Mouse (Mus musculus) stomach, embryonic 14.5 days (tissue): ENCODE results near the gene Tm9sf1. TPM values are rescaled to one million over a fixed set of nuclear protein-coding genes. Genes with fewer than 3 reads are reported as not detected.

ENCODE experiments used
- ATAC-seq: fragments of 200-750 bp; cut with Nextera tagmentation; 2 replicates; pipeline ENCODE4 v1.8.0; 2017; ENCODE audit warnings: low read depth, moderate TSS enrichment; ENCODE audit not compliant: insufficient number of reproducible peaks, insufficient read depth, low FRiP score
- H3K27ac ChIP-seq: fragments of 300-500 bp; sonication (generic); 2 replicates; pipeline ENCODE4 v1.5.1; 2014; ENCODE audit warnings: mild to moderate bottlenecking, low read length, moderate library complexity, mixed read lengths
- H3K27me3 ChIP-seq: fragments of 300-500 bp; sonication (generic); 2 replicates; pipeline ENCODE4 v1.6.1; 2014; ENCODE audit warnings: low read length, control low read depth, mixed read lengths; ENCODE audit not compliant: control insufficient read depth, insufficient read depth
- H3K36me3 ChIP-seq: fragments of 300-500 bp; sonication (generic); 2 replicates; pipeline ENCODE4 v1.6.1; 2014; ENCODE audit warnings: mild to moderate bottlenecking, control low read depth, low read length, moderate library complexity, mixed read lengths; ENCODE audit not compliant: control insufficient read depth, insufficient read depth
- H3K4me1 ChIP-seq: fragments of 300-500 bp; sonication (generic); 2 replicates; pipeline ENCODE4 v1.6.1; 2014; ENCODE audit warnings: low read length, control low read depth, mixed read lengths; ENCODE audit not compliant: control insufficient read depth, insufficient read depth
- H3K4me2 ChIP-seq: fragments of 300-500 bp; sonication (generic); replicated peaks from 2 replicates; pipeline ENCODE4 v1.6.1; 2014; ENCODE audit warnings: low read depth, low read length, control low read depth
- H3K4me3 ChIP-seq: fragments of 300-500 bp; sonication (generic); 2 replicates; pipeline ENCODE4 v1.5.1; 2014; ENCODE audit warnings: low read depth, low read length, control low read depth
- H3K9ac ChIP-seq: fragments of 300-500 bp; sonication (generic); replicated peaks from 2 replicates; pipeline ENCODE4 v1.6.1; 2014; ENCODE audit warnings: low read depth, mild to moderate bottlenecking, control low read depth, low read length, moderate library complexity, mixed read lengths
- H3K9me3 ChIP-seq: fragments of 300-500 bp; sonication (generic); 2 replicates; pipeline ENCODE4 v1.6.1; 2016; ENCODE audit warnings: low read depth, low read length, control low read depth; ENCODE audit not compliant: control insufficient read depth
- WGBS: fragments of 180-500 bp; shearing (Covaris S2); extraction: QIAGEN DNeasy Blood & Tissue Kit; methylation state at CpG from one replicate; pipeline ENCODE4 v1.1.7; 2014; 5-methylcytosine and 5-hydroxymethylcytosine counted together
- polyA plus RNA-seq: library from polyadenylated mRNA; unstranded; fragments of >200 nt; fragmentation: Nextera tagmentation; extraction: Ambion mirVana; gene quantifications from 2 replicates; pipeline ENCODE4 v1.2.1, GENCODE M21; 2014

Gene Tm9sf1
- polyA plus RNA-seq, 1 experiment from 2014 or later: 109 TPM

DNA sequence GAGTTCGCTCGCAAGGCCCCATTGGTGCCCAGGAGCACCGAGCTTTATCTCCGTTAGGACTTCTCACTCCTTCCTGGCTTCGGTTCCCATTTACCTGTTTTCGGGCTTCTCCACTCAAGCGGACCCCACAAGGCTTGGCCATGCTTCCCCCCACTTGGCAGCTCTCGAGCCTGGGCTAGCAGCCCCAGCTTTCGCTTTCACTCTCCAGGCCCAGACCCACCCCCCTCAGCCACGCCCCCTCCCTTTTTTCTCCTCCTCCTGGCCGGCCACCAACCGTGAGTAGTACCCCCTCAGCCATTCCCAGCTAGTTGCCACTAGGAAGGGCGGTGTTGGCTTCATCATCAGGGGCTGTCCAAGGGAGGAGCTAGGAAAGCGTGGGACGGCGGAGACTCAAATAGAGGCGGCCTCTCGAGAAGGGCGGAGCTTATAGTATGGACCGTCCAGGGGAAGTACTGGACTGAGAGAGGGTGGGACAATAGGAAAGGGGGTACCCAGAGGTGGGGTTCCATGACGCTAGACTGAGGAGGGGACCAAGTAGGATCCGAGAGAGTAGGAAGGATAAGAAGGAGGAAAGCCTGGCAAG, 52.8 kb downstream of the Tm9sf1 start, which contains the start of gene Psme2:
Gene Psme2 (minus strand): TSS at position 366 of the 583 bp plus-strand sequence.
- peak; percentile 96 for ATAC-seq
- Histone ChIP-seq H3K9me3 (no peaks in the 10 kb centered on the region), H3K4me1 (peaks cover 18% of the 10 kb centered on the region), H3K4me3 (peak within 1 kb of the TSS; percentile 86), H3K27me3 (no peaks in the 10 kb centered on the region), H3K9ac (peak within 1 kb of the TSS; percentile 78), H3K4me2 (peak within 1 kb of the TSS; percentile 96), H3K36me3 (peaks cover 18% of the 10 kb centered on the region), H3K27ac (peak within 1 kb of the TSS; percentile 90)
- WGBS: under 1% methylated on average over 22 of the region's 22 CpGs

DNA sequence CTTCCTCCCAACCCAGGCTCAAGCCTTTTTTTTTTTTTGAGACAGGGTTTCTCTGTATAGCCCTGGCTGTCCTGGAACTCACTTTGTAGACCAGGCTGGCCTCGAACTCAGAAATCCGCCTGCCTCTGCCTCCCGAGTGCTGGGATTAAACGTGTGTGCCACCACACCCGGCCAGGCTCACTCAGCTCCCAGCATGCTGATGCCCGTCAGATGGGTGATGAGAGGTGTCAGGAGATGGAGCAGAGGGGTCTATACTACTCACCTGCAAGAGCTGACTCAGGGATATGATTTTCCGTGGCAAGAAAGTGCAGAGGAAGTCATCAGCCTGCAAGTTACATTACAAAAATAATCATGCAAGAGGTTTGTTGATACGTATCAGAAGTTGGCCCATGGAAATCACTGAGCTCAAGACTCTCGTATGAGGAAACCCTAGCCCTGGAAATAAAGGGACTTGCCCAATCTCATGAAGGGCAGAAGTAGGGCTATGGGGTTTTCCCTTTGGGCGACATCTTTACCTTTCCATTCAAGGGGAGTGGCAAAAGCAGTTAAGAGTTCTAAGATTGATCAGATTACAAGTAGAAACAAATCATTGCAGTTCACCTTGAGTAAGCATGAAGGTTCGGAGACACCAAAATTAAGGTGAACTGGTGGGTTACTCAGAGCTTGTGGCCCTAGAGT, 53.7 kb downstream of the Tm9sf1 start:
- Histone ChIP-seq H3K4me1 (peaks cover 18% of the 10 kb centered on the region), H3K36me3 (peaks cover 8% of the 10 kb centered on the region; the same call in 1 of the 2 replicates), H3K4me2 (peak overlapping the region; percentile 96), H3K9me3 (no peaks in the 10 kb centered on the region), H3K27me3 (no peaks in the 10 kb centered on the region), H3K27ac (peak overlapping the region; percentile 64; the same call in 1 of the 2 replicates), H3K9ac (peak overlapping the region; percentile 52), H3K4me3 (peak overlapping the region; percentile 86)
- WGBS: 78% methylated on average over 11 of the region's 11 CpGs
- no peak for ATAC-seq

DNA sequence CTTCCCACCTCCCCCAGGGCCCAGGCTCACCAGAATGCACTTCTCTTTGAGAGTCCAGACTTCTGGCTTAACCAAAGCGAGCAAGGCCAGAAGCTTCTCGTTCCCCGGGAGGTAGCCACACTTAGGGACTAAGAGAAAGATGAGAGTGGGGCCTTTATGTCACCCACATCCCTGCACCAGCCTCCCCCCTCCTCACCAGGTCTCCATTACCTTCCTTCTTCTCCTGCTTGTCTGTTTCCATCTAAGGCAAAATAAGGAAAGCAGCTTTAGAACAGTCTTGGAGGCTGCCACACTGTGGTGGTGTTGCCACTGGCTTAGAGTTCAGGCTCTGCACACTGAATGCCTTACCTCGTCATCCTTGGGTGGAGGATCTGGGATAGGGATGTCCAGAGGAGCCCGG, 54.3 kb downstream of the Tm9sf1 start:
- Histone ChIP-seq H3K4me1 (peaks cover 18% of the 10 kb centered on the region), H3K27me3 (no peaks in the 10 kb centered on the region), H3K9me3 (no peaks in the 10 kb centered on the region), H3K36me3 (peaks cover 5% of the 10 kb centered on the region; the same call in 1 of the 2 replicates), H3K4me3 (no peak overlapping the region), H3K9ac (no peak overlapping the region), H3K27ac (no peak overlapping the region), H3K4me2 (no peak overlapping the region)
- ATAC-seq: no peak
- 93% methylated on average over 5 of the region's 5 CpGs for WGBS

DNA sequence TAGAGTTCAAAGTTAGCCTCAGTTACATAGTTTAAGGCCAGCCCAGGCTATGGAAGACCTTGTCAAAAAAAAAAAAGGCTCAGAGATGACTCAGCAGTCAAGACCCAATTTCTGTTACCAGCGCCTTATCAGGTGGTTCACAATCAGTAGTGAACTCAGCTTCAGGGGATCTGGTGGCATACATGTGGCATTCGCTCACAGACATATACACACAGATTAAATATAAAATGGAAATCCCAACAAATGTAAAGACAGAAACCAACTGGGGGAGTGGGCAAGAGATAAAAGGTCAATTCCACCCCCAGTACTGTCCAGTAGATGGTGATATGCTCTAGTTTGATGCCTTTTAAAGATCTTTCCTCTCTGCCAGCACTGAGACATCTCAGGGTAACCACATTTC, 57.5 kb downstream of the Tm9sf1 start:
- no peaks in the 10 kb centered on the region for H3K27me3 ChIP-seq
- H3K36me3 ChIP-seq: no peaks in the 10 kb centered on the region
- H3K9me3 ChIP-seq: no peaks in the 10 kb centered on the region
- no peak overlapping the region for H3K4me3 ChIP-seq
- WGBS: 84% methylated on average over 2 of the region's 2 CpGs
- no peak overlapping the region for H3K27ac ChIP-seq
- no peak overlapping the region for H3K4me2 ChIP-seq
- 0 out of 2 replicates have a peak, but pooled peaks cover 5% of the 10 kb centered on the region for H3K4me1 ChIP-seq
- H3K9ac ChIP-seq: no peak overlapping the region
- ATAC-seq: no peak

Other genes starting within 250 kb of the Tm9sf1 start
- gene Dhrs4, start 165.0 kb downstream of the Tm9sf1 start, polyA plus RNA-seq: 49.7 and 62.4 TPM in 2 replicates
- gene Carmil3, start 153.2 kb downstream of the Tm9sf1 start, polyA plus RNA-seq: 3.9 and 4.4 TPM in 2 replicates
- gene Cpne6, start 133.4 kb downstream of the Tm9sf1 start, polyA plus RNA-seq: 0.19 and 0.24 TPM in 2 replicates
- not detected in 2 replicates for gene Nrl, start 118.8 kb downstream of the Tm9sf1 start, polyA plus RNA-seq
- 43.4 and 44.0 TPM in 2 replicates for gene Pck2, start 103.5 kb downstream of the Tm9sf1 start, polyA plus RNA-seq
- 67.6 and 69.6 TPM in 2 replicates for gene Dcaf11, start 83.8 kb downstream of the Tm9sf1 start, polyA plus RNA-seq
- gene A730061H03Rik, start 83.4 kb downstream of the Tm9sf1 start, polyA plus RNA-seq: 0.91 and 1.2 TPM in 2 replicates
- 0.61 TPM in 1 of 2 replicates, not detected in the other for gene Fitm1, start 68.2 kb downstream of the Tm9sf1 start, polyA plus RNA-seq
- gene Psme1, start 65.7 kb downstream of the Tm9sf1 start, polyA plus RNA-seq: 161 and 170 TPM in 2 replicates
- 5.9 and 7.1 TPM in 2 replicates for gene Emc9, start 58.5 kb downstream of the Tm9sf1 start, polyA plus RNA-seq
- gene Psme2, start 52.7 kb downstream of the Tm9sf1 start, polyA plus RNA-seq: 296 and 307 TPM in 2 replicates
- 13.2 and 15.1 TPM in 2 replicates for gene Rnf31, start 52.1 kb downstream of the Tm9sf1 start, polyA plus RNA-seq
- 7.4 and 8.1 TPM in 2 replicates for gene Irf9, start 40.2 kb downstream of the Tm9sf1 start, polyA plus RNA-seq
- 7.1 and 10.9 TPM in 2 replicates for gene Rec8, start 25.8 kb downstream of the Tm9sf1 start, polyA plus RNA-seq
- 93.6 and 105 TPM in 2 replicates for gene Ipo4, start 7.8 kb downstream of the Tm9sf1 start, polyA plus RNA-seq
- 3.7 and 3.9 TPM in 2 replicates for gene Gm49378, start 5.9 kb downstream of the Tm9sf1 start, polyA plus RNA-seq
- 0.59 and 1.6 TPM in 2 replicates for gene Tssk4, start 6.4 kb upstream of the Tm9sf1 start, polyA plus RNA-seq
- 54.8 and 55.8 TPM in 2 replicates for gene Mdp1, start 16.7 kb upstream of the Tm9sf1 start, polyA plus RNA-seq
- gene Gmpr2, start 28.1 kb upstream of the Tm9sf1 start, polyA plus RNA-seq: 56.8 and 63.6 TPM in 2 replicates
- 535 and 580 TPM in 2 replicates for gene Nedd8, start 28.3 kb upstream of the Tm9sf1 start, polyA plus RNA-seq
- gene Tinf2, start 38.0 kb upstream of the Tm9sf1 start, polyA plus RNA-seq: 44.2 and 45.5 TPM in 2 replicates
- gene Tgm1, start 70.1 kb upstream of the Tm9sf1 start, polyA plus RNA-seq: 19.5 and 21.3 TPM in 2 replicates
- 30.0 and 31.0 TPM in 2 replicates for gene Rabggta, start 78.5 kb upstream of the Tm9sf1 start, polyA plus RNA-seq
- 83.0 and 99.4 TPM in 2 replicates for gene Dhrs1, start 101.9 kb upstream of the Tm9sf1 start, polyA plus RNA-seq
- gene Nop9, start 101.9 kb upstream of the Tm9sf1 start, polyA plus RNA-seq: 36.6 and 38.8 TPM in 2 replicates
- gene Cideb, start 114.7 kb upstream of the Tm9sf1 start, polyA plus RNA-seq: 2.3 and 2.6 TPM in 2 replicates
- 0.13 and 0.52 TPM in 2 replicates for gene Ltb4r2, start 117.6 kb upstream of the Tm9sf1 start, polyA plus RNA-seq
- 0.42 and 0.88 TPM in 2 replicates for gene Ltb4r1, start 122.2 kb upstream of the Tm9sf1 start, polyA plus RNA-seq
- gene Adcy4, start 140.3 kb upstream of the Tm9sf1 start, polyA plus RNA-seq: 4.3 and 5.8 TPM in 2 replicates
- 25.3 and 32.3 TPM in 2 replicates for gene Ripk3, start 145.1 kb upstream of the Tm9sf1 start, polyA plus RNA-seq
- gene Nfatc4, start 179.3 kb upstream of the Tm9sf1 start, polyA plus RNA-seq: 54.9 and 56.6 TPM in 2 replicates
- 14.2 and 17.2 TPM in 2 replicates for gene Nynrin, start 210.2 kb upstream of the Tm9sf1 start, polyA plus RNA-seq
- 0.36 and 0.45 TPM in 2 replicates for gene Cbln3, start 240.6 kb upstream of the Tm9sf1 start, polyA plus RNA-seq
- gene Khnyn, start 241.1 kb upstream of the Tm9sf1 start, polyA plus RNA-seq: 10.4 TPM in 2 replicates